Mouse (Mus musculus) layer of hippocampus, adult 9-10 months (tissue): ENCODE measurements around the gene Ankrd33.
A peak's percentile ranks its signal among the peaks of the same experiment; 100 is the strongest.
"Not testable (repeated sequence)": the region's sequence is repeated elsewhere in the genome, so short reads cannot be mapped to it uniquely, and the experiment has no call there.

Experiments
- DNase-seq: peaks from one replicate; pipeline ENCODE4 v3.0.0; 2022; ENCODE audit warnings: low spot score

Gene Ankrd33

GRCm38 (mm10) chr15:101086956-101087355 is 28.6 kb upstream of the Ankrd33 start:
- no peak for DNase-seq

DNA sequence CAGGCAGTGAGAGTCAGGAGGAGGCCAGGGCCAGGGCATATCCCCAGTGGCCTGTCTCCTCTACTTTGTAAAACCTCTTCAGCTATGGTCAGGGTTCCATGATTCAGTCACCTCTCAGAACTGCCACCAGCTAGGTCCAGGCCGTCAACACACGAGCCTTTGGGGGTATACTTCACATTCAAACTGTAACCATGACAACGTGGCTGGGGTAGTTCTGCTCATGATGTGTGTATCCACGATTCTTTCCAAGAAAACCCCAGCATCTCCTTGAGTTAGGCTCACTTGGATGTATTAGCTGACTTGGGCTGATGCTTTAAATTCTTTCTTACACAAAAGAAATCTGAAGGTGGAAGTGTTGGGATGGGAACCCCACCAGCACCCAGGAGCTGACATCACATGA is 27.3 kb upstream of the Ankrd33 start:
- no peak for DNase-seq

DNA sequence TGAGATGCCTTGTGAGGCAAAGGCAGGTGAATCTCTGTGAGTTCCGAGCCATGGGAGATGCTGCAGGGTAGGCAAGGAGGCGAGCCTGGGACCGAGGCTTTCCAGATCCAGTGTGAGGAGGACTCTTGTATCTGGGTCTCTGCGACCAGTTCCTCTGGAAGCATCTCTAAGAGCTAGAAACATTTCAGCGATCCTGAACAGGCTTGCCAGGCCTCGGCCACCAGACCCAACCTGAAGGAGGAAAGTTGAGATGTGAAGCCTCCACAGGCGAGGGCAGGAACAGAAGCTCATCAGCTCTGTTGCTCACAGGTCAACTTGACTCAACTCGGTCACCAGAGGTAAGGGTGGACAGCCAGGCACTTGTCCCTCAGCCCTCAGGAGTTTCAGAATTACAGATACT is 24.0 kb upstream of the Ankrd33 start:
- DNase-seq = no peak

GRCm38 (mm10) chr15:101092121-101092828 is 23.3 kb upstream of the Ankrd33 start:
- no peak for DNase-seq

DNA sequence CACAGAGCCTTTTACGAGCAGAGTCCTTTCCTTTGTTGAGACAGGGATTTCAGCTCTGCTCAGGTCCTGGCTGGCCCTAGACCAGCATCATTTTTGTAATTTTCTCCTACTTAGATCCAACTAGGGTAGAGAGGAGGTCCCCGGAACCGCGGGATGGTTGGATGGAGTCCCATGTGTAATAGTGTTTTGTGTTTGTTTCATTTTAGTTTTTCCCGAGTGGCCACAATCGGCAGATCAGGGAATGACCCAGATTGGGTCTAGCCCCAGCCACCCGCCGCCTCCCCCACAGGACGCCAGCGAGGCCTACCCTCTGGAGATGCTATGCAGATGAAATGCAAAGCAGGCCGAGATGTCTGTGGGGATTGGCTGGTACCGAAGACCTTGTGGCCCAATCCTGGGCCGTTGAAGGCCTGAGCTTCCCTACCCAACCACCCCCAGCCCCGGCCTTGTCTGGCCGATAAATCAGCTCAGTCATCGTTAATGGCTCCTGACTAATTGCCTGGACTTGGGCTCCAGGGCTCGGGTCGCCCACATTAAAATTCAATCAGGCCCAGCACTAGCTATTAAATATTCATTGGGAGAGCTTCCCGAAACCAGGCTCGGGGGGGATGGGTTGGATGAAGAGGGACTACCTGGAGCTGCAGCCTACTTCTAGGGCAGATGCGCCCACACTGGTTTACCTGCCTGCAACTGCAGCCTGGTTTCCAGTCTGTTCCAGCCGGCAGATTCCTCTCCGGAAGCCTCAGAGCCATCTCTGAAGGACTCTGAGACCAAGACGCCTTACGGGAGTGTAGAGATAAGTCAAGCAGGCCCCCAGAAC is 22.5 kb upstream of the Ankrd33 start:
- no peak for DNase-seq

GRCm38 (mm10) chr15:101093988-101094387 is 21.6 kb upstream of the Ankrd33 start:
- DNase-seq = no peak

- no peak for DNase-seq
Measured at GRCm38 (mm10) chr15:101094979-101095378, 20.6 kb upstream of the Ankrd33 start.

DNA sequence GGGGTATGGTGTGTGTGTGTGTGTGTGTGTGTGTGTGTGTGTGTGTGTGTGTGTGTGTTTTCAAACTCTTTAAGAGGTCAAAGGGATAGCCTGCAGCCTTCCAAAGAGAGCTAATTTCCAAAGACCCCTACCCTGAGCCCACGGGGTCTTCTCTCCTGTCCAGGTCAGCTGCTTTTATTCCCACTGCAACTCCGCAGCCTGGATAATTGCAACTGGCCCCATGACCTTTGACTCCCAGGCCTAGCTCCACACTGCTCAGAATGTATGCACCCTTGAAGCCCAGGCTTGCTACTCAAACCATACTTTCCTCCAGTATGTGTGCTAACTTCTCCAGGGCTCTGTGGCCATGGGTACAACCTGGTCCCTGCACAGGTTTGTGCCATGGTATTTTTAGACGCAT is 20.2 kb upstream of the Ankrd33 start:
- no peak for DNase-seq

DNA sequence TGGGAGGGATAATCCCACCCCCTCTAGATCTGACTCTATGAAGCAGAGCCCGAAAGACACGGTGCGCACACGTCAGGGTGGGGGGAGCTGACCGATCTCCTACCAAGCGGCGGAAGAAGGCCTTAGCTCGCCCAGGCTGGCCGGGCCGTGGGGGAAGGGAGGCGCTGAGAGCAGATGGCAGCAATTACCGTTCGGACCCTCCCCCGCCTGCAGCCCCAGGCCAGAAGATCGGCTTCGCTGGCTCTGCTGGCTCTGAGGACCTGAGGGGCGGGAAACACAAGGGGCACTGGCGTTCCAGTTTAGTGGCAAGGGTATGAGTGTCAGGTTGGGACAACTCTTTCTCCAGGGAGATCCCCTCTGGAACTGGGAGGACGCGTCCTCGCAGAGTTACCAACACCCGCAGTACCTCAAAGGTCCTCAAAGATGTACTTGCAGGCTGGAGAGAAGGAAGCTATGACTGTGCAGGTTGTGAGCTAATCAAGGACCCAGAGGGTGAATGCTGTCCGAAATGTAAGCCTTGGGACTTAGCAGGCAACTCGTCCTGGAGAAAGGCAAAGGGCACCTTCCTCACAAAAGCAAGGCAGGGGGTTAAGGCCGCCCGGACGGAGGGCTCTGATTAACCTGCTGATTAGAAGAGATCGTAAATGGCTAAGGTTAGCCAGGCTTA is 17.4 kb upstream of the Ankrd33 start:
- DNase-seq = no peak

DNA sequence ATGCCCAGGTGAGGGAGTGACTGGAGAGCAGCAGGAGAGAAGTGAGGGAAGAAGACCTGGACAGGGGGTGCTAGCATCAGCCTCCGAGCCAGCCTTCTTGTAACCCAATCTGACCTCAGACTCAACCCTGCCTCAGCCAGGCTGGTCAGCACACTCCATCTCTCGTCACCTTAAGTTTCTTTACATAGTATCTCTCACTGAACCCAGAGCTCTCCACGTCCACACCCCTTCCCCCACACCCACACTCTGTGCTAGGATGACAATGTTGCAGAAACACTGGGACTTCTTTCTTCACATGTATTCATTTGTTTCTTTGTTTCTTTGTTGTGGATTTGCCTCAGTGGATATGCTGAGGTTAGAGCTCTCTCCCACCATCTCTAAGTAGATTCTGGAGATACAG is 14.6 kb upstream of the Ankrd33 start:
- no peak for DNase-seq

DNA sequence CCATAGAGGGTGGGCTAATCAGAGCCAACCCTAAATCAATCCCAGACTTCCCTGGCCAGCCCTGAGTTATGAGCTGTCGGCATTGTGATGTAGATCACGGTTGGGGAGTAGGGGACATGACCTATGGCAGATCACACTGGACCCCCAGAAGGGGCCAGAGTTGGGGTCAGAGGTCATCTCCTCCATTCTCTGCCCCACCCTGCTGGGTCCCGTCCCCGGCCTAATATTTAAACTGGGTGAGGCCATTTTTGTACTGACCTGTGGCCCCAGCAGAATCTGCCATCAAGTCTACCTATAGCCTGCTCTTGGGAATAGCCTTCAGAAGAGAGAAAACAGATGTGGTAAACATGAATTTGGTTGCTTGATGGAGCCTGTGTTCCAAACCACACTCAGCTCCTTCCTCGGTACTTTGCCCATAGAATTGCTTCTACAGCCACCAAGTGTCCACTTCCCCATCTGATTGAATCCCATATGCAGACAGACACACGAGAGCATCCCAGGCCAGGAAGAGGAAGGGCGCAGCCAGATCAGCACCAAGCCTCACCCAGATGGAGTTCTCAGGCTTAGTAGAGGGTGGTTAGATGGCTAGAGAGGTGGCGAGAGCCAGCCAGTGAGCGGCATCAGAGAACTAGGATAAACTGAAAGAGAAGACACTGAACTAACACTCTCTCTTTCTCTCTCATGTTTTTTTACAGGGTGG is 11.8 kb upstream of the Ankrd33 start:
- DNase-seq = no peak

- DNase-seq = peak; percentile 37
Measured at GRCm38 (mm10) chr15:101105496-101105994, 10.0 kb upstream of the Ankrd33 start.

DNA sequence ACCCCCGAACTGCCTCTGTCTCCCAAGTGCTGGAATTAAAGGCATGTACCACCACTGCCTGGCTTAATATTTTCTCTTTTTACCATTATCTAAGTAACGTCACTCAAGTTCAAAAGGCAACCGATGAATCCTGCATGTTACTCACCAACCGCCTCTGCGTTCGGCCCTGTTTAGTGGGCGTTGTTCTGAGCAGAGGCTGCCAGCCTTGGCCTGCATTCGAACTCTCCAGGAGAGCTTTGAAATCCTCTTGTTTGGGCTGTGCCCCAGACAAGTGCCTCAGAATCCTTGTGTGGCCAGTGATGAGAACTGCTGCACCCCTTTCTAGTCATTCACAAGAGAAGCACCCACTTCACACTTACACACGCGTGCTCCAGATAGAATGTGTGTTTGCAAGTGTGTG is 9.5 kb upstream of the Ankrd33 start:
- DNase-seq = no peak

GRCm38 (mm10) chr15:101107906-101108671 is 7.5 kb upstream of the Ankrd33 start:
- DNase-seq = no peak

DNA sequence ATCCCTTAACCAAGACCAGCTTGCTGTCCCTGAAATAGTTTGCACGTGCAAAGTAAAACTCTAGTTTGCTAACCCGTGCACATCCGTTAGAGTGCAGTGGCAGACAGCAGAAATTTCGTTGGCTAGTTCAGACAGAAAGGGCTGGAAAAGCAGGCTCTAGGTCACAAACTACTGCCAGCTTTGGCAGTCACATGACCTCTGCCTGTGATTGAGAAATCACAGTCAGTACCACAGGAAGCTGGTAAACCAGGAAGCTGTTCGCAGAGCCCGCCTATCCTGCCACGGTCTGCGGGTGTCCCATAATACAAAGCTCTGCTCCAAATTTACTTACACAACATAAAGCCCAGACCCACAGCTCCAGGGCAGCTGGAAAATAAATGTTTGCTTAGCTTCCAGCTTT is 2.4 kb upstream of the Ankrd33 start:
- peak; percentile 3 for DNase-seq

DNA sequence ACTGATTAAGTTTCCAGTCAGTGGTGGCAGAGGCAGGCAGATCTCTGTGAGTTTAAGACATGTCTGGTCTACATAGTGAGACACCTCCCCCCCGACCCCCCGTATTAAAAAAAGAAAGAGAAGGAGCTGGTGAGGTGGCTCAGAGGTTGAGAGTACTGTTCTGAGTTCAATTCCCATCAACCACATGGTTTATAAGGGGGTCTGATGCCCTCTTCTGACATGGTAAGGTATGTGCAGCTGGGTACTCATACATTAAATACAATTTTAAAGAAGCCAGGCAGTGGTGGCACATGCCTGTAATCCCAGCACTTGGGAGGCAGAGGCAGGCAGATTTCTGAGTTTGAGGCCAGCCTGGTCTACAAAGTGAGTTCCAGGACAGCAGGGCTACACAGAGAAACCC is 1.8 kb upstream of the Ankrd33 start:
- not testable (repeated sequence) for DNase-seq

DNA sequence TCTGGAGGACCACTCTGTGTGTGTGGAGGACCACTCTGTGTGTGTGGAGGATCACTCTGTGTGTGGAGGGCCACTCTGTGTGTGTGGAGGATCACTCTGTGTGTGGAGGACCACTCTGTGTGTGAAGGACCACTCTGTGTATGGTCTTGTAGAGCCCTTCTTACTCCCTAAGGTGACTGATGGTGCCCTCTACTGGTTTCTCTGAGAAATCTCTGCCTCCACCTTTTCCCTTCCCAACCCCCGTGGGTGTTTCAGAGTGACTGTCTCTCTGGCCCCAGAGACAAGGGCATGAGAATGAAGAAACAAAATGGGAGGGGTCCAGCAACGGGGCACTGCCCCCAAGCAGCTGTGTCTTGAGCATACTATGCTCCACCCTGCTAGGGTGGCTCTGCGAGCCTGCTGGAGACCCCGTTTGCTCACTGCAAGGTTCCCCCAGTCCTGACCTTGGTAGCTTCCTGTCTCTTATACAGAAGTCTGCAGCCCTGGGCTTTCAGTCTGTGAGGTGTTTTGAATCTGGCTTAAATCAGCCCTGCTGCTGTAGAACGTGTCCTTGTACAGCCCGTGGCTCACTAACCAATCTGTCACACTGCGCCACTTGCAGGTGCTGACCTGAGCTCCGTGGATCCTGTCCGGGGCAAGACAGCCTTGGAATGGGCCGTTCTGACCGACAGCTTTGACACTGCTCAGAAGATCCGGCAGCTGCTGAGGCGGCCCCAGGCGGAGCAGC is 3.0 kb downstream of the Ankrd33 start:
- DNase-seq = peak; percentile 16

DNA sequence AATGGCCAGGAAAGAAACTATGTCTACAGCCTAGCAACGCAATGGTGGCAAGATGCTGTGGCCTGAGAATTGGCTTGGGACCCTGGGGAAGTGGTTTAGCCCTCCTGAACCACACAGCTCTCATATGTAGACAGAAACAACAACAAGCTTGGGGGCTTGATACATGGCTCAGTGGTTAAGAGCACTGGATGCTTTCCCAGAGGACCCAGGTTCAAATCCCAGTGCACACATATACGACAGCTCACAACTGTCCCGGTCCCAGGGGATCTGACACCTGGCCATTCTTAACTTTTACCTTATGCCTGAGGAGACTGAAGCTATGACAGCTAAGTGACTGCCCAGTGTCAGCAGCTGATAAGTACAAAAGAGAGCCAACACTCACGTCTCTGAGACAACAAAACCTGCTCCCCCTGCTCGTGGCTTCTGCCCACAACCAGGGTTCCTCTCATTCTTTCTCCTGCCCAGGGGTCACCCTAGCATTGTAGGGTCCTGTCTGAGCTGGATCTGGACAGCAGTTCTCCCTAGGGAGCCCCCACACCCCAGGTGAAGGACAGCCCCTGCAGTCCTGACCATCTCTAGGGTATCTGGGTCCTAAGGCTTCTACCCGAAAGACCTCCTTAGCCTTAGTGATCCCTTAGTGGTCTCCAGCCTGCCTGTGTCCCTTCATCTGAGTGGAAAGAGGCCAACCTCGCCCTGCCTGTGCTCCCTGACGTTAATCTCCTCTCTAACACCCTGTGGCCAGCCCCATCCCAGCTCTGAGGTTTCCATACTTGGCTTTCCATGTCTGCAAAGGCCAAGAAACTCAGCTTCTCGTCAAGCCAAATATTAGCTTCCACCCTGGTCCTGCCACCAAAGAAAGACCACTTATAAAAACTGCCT is 6.1 kb downstream of the Ankrd33 start:
- DNase-seq = no peak

DNA sequence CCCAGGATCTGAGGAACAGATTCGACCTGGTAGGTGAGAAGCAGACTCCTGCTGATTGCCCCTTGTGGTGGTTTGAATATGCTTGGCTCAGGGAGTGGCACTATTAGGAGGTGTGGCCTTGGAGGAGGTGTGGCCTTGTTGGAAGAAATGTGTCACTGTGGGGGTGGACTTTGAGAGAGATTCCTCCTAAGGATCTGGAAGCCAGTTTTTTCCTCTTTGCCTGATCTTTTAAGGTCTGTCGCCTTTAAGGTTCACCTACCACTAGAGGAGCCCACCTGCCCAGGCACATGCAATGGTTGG is 6.7 kb downstream of the Ankrd33 start:
- no peak for DNase-seq

DNA sequence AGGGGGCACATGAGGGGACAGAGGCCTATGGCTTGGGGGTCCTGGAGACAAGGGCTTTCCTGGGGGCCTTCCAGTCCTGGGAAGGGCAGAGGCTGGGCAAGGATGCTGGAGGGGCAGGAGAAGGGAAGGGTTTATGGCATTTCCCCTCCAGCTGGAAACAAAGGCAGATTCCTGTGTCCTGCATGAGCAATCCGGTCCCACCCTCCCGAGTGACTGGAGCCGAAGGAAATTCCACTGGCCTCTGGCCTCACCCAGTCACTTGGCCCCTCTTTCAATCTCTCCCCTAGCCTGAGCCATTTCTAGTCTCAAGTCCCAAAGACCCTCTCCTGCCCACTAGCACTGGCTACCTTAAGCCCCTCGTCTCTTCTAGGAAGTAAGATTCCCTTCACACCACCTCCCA is 7.6 kb downstream of the Ankrd33 start:
- no peak for DNase-seq
